Mouse (Mus musculus): ENCODE measurements around the gene Ppfibp2.

GRCm38 (mm10) chr7:107597956-107598355 is 2.9 kb downstream of the Ppfibp2 start:
- TF ChIP-seq CTCF (IDR thresholded peaks at IDR 0.05; ENCODE audit: low read depth, low read length) (no peak), POLR2A (IDR thresholded peaks at IDR 0.05; ENCODE audit: insufficient read depth, low read length) (no peak), EP300 (IDR thresholded peaks at IDR 0.05; ENCODE audit: insufficient read depth, low read depth, low read length) (no peak)
